Mouse (Mus musculus) ovary, postnatal 36 days (tissue): Measurements from ENCODE around the gene Krt90.
"Not testable (repeated sequence)": the region's sequence is repeated elsewhere in the genome, so short reads cannot be mapped to it uniquely, and the experiment has no call there.

ENCODE experiments used
- DNase-seq: peaks from one replicate; pipeline ENCODE4 v3.0.0; 2022; ENCODE audit warnings: low spot score, mixed read lengths

Gene Krt90

GRCm38 (mm10) chr15:101517161-101517560 is 45.6 kb downstream of the Krt90 start, which contains the start of gene Gm49425:
Gene Gm49425, minus strand, starts transcription at chr15:101517261.
- DNase-seq, result not testable (repeated sequence)

GRCm38 (mm10) chr15:101508247-101508646 is 54.5 kb downstream of the Krt90 start:
- no peak for DNase-seq

- DNase-seq, result peak; percentile 64
Measured at GRCm38 (mm10) chr15:101506896-101507758, 55.6 kb downstream of the Krt90 start.
